Mouse (Mus musculus) skeletal muscle tissue, postnatal 0 days (tissue): ENCODE measurements around the gene Kif15. TPM values are rescaled to one million over a fixed set of nuclear protein-coding genes. Genes with fewer than 3 reads are reported as not detected.

Experiments used
- polyA plus RNA-seq: library from polyadenylated mRNA; unstranded; fragments of >200 nt; fragmentation: Nextera tagmentation; extraction: Ambion mirVana; gene quantifications from 2 replicates; pipeline ENCODE4 v1.2.1, GENCODE M21; 2015

Gene Kif15
- polyA plus RNA-seq: 9.3 and 9.8 TPM in 2 replicates

DNA sequence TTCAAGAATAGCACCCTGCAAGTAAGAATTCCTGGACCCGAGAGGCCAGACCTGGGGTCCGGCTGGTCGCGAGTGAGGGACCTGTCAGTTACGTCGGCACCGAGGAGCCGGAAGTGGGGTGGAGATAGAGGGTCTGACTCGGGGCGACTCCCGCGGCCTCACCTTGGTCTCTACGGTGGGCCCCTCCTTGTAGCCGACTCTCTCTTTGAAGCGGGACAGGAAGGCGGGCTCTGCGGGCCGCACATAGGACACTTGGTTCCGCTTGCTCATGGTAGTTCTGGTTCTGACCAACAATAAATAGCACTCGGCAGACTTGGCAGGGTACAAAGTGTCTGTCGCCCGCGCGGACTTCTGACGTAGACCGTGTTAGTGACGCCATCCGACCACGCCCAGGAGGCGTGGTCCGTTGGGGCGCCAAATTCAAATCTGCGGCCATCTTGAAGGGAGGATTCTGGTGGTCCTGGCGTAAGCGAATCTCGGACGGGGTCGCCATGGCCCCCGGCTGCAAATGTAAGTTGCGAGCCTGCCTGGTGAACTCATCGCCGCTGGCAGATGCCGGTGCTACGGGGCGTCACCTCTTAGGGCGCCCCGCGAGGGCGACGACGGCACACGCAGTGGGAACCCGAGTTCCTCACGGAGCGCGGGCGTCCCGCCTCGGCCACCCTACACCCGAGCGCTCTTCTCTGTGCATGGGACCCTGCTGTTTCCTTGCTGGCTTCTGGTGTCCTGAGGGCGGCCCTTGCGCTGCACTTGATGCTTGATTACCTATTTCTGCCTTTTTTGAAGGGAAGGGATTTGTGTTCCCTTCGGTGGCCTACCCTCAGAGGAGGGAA, at the start of gene Kif15, which contains the start of gene 1110059G10Rik:
Gene Kif15, plus strand, starts transcription at position 404 of the 833 bp plus-strand sequence.
Gene 1110059G10Rik, minus strand, starts transcription at position 358 of the 833 bp plus-strand sequence.

DNA sequence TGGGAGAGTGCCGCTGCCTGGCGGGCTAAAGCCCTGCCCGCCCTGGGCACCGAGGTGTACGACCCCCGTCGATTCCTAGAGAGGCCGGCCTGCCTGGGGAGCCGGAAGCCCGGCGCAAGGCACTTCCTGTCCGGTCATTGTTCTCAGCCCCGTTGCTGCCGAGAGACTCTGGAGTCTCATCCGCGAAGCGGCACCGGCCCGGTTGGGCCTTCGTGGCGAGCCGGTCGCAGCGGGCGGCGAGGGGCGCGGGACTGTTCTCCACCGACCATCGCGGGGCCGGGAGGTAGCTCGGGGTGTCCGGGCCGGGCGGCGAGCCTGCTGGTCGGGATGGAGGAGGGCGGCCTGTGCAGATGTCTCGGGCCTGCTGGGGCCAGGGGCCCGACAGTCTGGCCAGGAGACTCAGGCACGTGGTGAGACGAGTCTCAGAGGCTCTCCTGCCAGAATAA, 27.9 kb upstream of the Kif15 start, which contains the start of gene Zfp105:
Gene Zfp105, plus strand, starts transcription at position 137 of the 446 bp plus-strand sequence.

DNA sequence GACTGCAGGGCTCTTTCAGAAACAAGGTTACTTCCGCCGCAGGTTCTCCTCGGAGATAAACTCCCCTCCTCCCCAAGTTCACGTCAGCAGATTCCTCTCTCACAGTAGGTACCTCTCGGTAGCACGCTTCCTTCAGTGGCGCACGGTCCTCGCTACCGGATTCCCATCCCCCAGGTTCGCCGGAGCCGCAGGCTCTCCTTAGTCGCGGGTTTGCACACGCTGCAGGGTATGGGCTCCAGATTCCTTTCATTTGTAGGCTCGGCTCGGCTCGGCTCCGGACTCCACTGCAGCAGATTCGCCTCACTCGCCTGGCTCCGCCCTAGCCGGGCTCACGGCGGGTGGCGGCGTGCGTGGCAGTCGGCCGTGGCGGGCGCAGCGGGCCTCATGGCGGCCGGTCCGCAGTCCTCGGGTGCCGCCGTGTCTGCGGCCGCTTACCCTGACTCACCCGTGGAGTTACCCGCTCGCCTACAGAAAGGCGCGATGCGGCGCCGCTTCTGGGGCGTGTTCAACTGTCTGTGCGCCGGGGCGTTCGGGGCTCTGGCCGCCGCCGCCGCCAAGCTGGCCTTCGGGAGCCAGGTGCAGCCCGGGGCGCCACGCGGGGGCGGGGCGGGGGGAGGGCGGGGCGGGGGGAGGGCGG, 70.3 kb downstream of the Kif15 start, which contains the start of gene Tmem42:
Gene Tmem42, plus strand, starts transcription at position 332 of the 637 bp plus-strand sequence.

DNA sequence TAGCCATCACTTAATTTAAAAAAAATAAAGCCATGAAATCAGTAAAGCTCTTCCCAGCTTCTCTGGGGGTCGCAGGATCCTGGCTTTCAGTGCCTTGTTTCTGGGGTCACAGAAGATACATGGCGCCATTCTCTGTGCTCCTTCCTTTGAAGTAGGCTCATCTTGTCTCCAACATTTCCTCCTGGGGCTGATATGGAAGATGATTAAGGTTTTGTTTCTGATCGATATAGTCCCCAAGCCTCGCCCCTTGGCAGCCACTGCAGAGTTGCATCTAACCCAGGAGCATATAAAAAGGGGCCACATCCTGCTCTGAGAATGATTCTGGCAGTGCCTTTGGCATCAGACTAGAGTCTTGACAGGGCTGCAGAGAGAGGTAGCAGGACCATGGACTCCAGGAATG, 83.6 kb downstream of the Kif15 start, which contains the start of gene Tgm4:
Gene Tgm4, plus strand, starts transcription at position 301 of the 400 bp plus-strand sequence.

Other genes starting within 250 kb of the Kif15 start
- 0.80 TPM in 1 of 2 replicates, not detected in the other for gene Topaz1, start 203.7 kb upstream of the Kif15 start, polyA plus RNA-seq
- 7.7 and 8.6 TPM in 2 replicates for gene Tcaim, start 145.5 kb upstream of the Kif15 start, polyA plus RNA-seq
- gene Gm35549, start 107.0 kb upstream of the Kif15 start, polyA plus RNA-seq: not detected in 2 replicates
- gene Zfp445, start 85.0 kb upstream of the Kif15 start, polyA plus RNA-seq: 14.2 and 19.3 TPM in 2 replicates
- gene Zkscan7, start 65.4 kb upstream of the Kif15 start, polyA plus RNA-seq: 1.5 and 1.8 TPM in 2 replicates
- gene Zfp105, start 28.0 kb upstream of the Kif15 start, polyA plus RNA-seq: 8.3 and 9.3 TPM in 2 replicates
- gene 1110059G10Rik, start within 50 bp of the Kif15 start, polyA plus RNA-seq: 20.5 and 22.3 TPM in 2 replicates
- 17.0 and 19.4 TPM in 2 replicates for gene Tmem42, start 70.3 kb downstream of the Kif15 start, polyA plus RNA-seq
- gene Tgm4, start 83.7 kb downstream of the Kif15 start, polyA plus RNA-seq: 0.32 and 0.49 TPM in 2 replicates
- gene Zdhhc3, start 162.2 kb downstream of the Kif15 start, polyA plus RNA-seq: 34.9 and 38.9 TPM in 2 replicates
- gene Exosc7, start 162.2 kb downstream of the Kif15 start, polyA plus RNA-seq: 41.3 and 49.0 TPM in 2 replicates
- gene Clec3b, start 199.9 kb downstream of the Kif15 start, polyA plus RNA-seq: 71.9 and 88.5 TPM in 2 replicates